Mouse (Mus musculus): ENCODE results near the gene Clrn3. TPM values are rescaled to one million over a fixed set of nuclear protein-coding genes. Genes with fewer than 3 reads are reported as not detected.

The Clrn3 gene
- polyA plus RNA-seq, 1 experiment from 2014 or later, result 4.1 TPM

DNA sequence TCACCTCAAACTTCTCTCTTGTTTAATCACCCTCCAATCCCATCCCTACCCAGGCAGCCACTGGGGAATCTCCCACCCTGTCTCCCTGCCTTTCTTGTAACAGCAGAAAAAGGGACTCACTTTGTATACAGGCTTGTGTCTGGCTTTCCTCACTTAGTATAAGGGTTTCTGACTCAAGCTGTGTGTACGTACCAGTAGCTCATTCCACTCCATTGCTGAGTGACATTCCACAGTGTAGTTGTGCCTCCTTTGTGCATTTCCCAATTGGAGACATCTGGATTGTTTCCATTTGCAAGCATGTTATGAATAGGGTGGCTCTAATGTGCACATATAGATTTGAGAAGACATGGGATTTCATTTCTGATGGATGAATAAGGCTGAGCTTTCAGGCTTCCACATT lies 31.8 kb upstream of the Clrn3 start:
- H3K27me3 ChIP-seq (ENCODE audit: control insufficient read depth, insufficient read depth, low read length), result no peaks in the 10 kb centered on the region

DNA sequence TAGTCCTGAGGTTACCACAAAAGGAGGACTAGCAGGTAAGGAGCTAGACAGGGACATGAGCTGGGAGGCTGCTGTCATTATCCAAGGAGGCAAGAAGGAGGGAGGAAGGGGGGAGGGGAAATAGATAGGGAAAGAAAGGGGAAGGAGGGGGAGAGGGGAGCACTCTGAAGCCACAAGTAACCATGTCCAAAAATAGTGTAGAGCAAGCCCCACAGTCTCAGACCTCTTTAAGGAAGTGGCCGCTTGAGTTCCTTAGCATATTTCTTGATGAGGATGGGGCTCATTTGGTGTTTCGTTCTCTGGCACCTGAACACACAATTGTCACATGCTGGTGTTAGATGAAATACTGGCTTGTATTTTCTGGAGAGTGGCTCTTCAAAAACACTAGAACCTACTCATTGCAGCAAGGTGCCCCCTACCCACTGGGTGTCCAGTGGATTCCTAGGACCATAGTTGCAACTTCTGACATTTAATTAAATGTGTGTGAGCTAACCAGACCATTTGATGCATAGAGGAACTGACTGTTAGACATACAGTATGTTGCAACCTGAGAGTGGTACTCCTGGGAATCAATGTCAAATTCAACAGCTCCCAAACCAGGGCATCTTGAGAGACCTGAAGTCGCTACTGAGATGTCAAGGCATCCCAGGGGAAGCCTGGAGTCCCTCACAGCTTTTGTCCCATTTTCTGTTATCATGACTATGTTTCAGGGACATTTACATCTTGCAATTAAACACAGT lies 28.4 kb upstream of the Clrn3 start:
- Histone ChIP-seq H3K4me2 (ENCODE audit: low read depth, low read length) (no peak overlapping the region), H3K4me3 (replicated peaks; ENCODE audit: low read length) (no peak overlapping the region), H3K27ac (ENCODE audit: low read length) (no peak overlapping the region), H3K36me3 (ENCODE audit: control insufficient read depth, insufficient read depth, low read length) (no peaks in the 10 kb centered on the region), H3K4me1 (ENCODE audit: control insufficient read depth, insufficient read depth, low read length) (no peaks in the 10 kb centered on the region), H3K9me3 (replicated peaks; ENCODE audit: control insufficient read depth, low read length) (no peaks in the 10 kb centered on the region), H3K27me3 (ENCODE audit: control insufficient read depth, insufficient read depth, low read length) (no peaks in the 10 kb centered on the region), H3K9ac (ENCODE audit: low read length) (no peak overlapping the region)
- WGBS, result 84% methylated on average over 3 of the region's 3 CpGs
- no peak for ATAC-seq (ENCODE audit: insufficient read depth, low FRiP score)

More for the DNA sequence above, 31.8 kb upstream of the Clrn3 start:
- no peak overlapping the region for H3K4me3 ChIP-seq (replicated peaks; ENCODE audit: low read length)
- ATAC-seq (ENCODE audit: insufficient read depth, low FRiP score), result no peak
- no peak overlapping the region for H3K27ac ChIP-seq (ENCODE audit: low read length)
- H3K36me3 ChIP-seq (ENCODE audit: control insufficient read depth, insufficient read depth, low read length), result no peaks in the 10 kb centered on the region
- H3K9me3 ChIP-seq (replicated peaks; ENCODE audit: control insufficient read depth, low read length), result no peaks in the 10 kb centered on the region
- no peak overlapping the region for H3K9ac ChIP-seq (ENCODE audit: low read length)
- H3K4me2 ChIP-seq (ENCODE audit: low read depth, low read length), result no peak overlapping the region
- 25% methylated on average over 1 of the region's 1 CpGs for WGBS
- H3K4me1 ChIP-seq (ENCODE audit: control insufficient read depth, insufficient read depth, low read length), result no peaks in the 10 kb centered on the region

DNA sequence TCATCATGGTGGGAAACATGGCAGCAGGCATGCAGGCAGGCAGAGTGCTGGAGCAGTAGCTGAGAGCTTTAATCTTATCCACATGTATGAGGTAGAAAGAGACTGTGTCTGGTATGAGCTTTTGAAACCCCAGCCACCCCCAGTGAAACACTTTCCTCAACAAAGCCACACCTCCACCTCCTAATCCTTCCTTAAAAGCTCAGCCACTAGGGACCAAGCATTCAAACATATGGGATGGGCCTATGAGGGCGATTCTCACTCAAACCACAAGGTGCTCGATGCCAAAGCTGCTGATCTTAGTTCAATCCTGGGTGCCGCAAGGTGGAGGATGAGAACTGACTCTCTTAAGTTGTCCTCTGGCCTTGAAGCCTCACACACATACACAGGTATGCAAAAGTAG lies 25.1 kb upstream of the Clrn3 start:
- no peak overlapping the region for H3K4me3 ChIP-seq (replicated peaks; ENCODE audit: low read length)
- no peaks in the 10 kb centered on the region for H3K9me3 ChIP-seq (replicated peaks; ENCODE audit: control insufficient read depth, low read length)
- H3K9ac ChIP-seq (ENCODE audit: low read length), result no peak overlapping the region
- no peak overlapping the region for H3K4me2 ChIP-seq (ENCODE audit: low read depth, low read length)
- WGBS, result 72% methylated on average over 3 of the region's 3 CpGs
- H3K36me3 ChIP-seq (ENCODE audit: control insufficient read depth, insufficient read depth, low read length), result no peaks in the 10 kb centered on the region
- H3K4me1 ChIP-seq (ENCODE audit: control insufficient read depth, insufficient read depth, low read length), result no peaks in the 10 kb centered on the region
- H3K27me3 ChIP-seq (ENCODE audit: control insufficient read depth, insufficient read depth, low read length), result no peaks in the 10 kb centered on the region
- ATAC-seq (ENCODE audit: insufficient read depth, low FRiP score), result no peak
- H3K27ac ChIP-seq (ENCODE audit: low read length), result no peak overlapping the region

GRCm38 (mm10) chr7:135551547-135551946 lies 23.1 kb upstream of the Clrn3 start:
- Histone ChIP-seq H3K4me1 (ENCODE audit: control insufficient read depth, insufficient read depth, low read length) (no peaks in the 10 kb centered on the region), H3K27me3 (ENCODE audit: control insufficient read depth, insufficient read depth, low read length) (no peaks in the 10 kb centered on the region), H3K27ac (ENCODE audit: low read length) (no peak overlapping the region), H3K9ac (ENCODE audit: low read length) (no peak overlapping the region), H3K4me2 (ENCODE audit: low read depth, low read length) (no peak overlapping the region), H3K36me3 (ENCODE audit: control insufficient read depth, insufficient read depth, low read length) (no peaks in the 10 kb centered on the region), H3K9me3 (replicated peaks; ENCODE audit: control insufficient read depth, low read length) (no peaks in the 10 kb centered on the region), H3K4me3 (replicated peaks; ENCODE audit: low read length) (no peak overlapping the region)
- ATAC-seq (ENCODE audit: insufficient read depth, low FRiP score), result no peak
- WGBS, result 74% methylated on average over 1 of the region's 1 CpGs

- H3K27me3 ChIP-seq (ENCODE audit: control insufficient read depth, insufficient read depth, low read length), result no peaks in the 10 kb centered on the region
- no peak overlapping the region for H3K27ac ChIP-seq (ENCODE audit: low read length)
- no peaks in the 10 kb centered on the region for H3K36me3 ChIP-seq (ENCODE audit: control insufficient read depth, insufficient read depth, low read length)
- ATAC-seq (ENCODE audit: insufficient read depth, low FRiP score), result no peak
- H3K4me1 ChIP-seq (ENCODE audit: control insufficient read depth, insufficient read depth, low read length), result no peaks in the 10 kb centered on the region
- 60% methylated on average over 6 of the region's 6 CpGs for WGBS
- no peak overlapping the region for H3K4me2 ChIP-seq (ENCODE audit: low read depth, low read length)
- no peaks in the 10 kb centered on the region for H3K9me3 ChIP-seq (replicated peaks; ENCODE audit: control insufficient read depth, low read length)
- no peak overlapping the region for H3K9ac ChIP-seq (ENCODE audit: low read length)
- H3K4me3 ChIP-seq (replicated peaks; ENCODE audit: low read length), result no peak overlapping the region
Observed at GRCm38 (mm10) chr7:135548434-135548833, 20.0 kb upstream of the Clrn3 start.

DNA sequence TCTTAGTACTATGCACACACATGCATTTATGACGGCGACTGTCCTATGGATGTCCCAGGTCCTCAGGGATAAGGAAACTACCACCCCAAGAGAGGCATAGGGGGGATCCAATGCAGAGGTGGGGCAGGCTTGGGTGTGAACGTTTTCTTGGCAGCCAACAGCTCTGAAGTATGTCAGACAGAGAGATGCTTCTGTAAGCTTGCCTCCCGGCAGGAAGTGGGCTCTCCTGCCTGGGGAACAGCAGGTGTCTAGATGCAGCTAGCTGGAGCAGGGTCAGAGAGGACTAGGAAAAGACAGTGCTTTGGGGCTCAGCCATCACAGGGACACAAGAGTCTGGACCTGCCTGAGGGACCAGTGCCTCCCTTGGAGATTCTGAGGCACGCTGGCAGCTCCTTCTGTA lies 18.1 kb upstream of the Clrn3 start:
- Histone ChIP-seq H3K4me3 (replicated peaks; ENCODE audit: low read length) (no peak overlapping the region), H3K4me2 (ENCODE audit: low read depth, low read length) (no peak overlapping the region), H3K9ac (ENCODE audit: low read length) (no peak overlapping the region), H3K27ac (ENCODE audit: low read length) (no peak overlapping the region), H3K4me1 (ENCODE audit: control insufficient read depth, insufficient read depth, low read length) (no peaks in the 10 kb centered on the region), H3K27me3 (ENCODE audit: control insufficient read depth, insufficient read depth, low read length) (no peaks in the 10 kb centered on the region), H3K9me3 (replicated peaks; ENCODE audit: control insufficient read depth, low read length) (no peaks in the 10 kb centered on the region), H3K36me3 (ENCODE audit: control insufficient read depth, insufficient read depth, low read length) (no peaks in the 10 kb centered on the region)
- ATAC-seq (ENCODE audit: insufficient read depth, low FRiP score), result no peak
- 56% methylated on average over 5 of the region's 5 CpGs for WGBS

DNA sequence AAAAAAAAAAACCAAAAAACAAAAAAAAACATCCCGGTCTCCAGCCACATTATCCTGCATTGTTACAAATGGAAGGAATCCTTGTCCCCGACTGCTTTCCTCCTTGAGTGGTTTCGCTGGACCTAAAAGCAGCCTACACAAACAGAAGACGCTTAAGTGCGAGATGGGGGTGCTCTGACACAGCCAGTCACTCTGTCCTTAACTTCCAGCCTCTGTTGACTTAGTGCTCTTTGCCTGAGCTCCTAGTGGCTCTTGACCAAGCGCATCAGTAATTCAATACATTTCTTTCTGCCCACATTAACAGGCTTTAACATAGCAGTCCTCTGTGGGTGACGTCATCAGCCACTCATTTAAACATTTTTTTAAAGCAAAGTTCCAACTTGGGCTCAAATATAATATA lies 17.5 kb upstream of the Clrn3 start:
- Histone ChIP-seq H3K36me3 (ENCODE audit: control insufficient read depth, insufficient read depth, low read length) (no peaks in the 10 kb centered on the region), H3K4me3 (replicated peaks; ENCODE audit: low read length) (no peak overlapping the region), H3K4me1 (ENCODE audit: control insufficient read depth, insufficient read depth, low read length) (no peaks in the 10 kb centered on the region), H3K9ac (ENCODE audit: low read length) (no peak overlapping the region), H3K27ac (ENCODE audit: low read length) (no peak overlapping the region), H3K27me3 (ENCODE audit: control insufficient read depth, insufficient read depth, low read length) (no peaks in the 10 kb centered on the region), H3K9me3 (replicated peaks; ENCODE audit: control insufficient read depth, low read length) (no peaks in the 10 kb centered on the region), H3K4me2 (ENCODE audit: low read depth, low read length) (no peak overlapping the region)
- ATAC-seq (ENCODE audit: insufficient read depth, low FRiP score), result no peak
- WGBS, result 54% methylated on average over 7 of the region's 7 CpGs

GRCm38 (mm10) chr7:135544321-135544720 lies 15.9 kb upstream of the Clrn3 start:
- H3K9me3 ChIP-seq (replicated peaks; ENCODE audit: control insufficient read depth, low read length), result no peaks in the 10 kb centered on the region
- H3K4me1 ChIP-seq (ENCODE audit: control insufficient read depth, insufficient read depth, low read length), result no peaks in the 10 kb centered on the region
- no peak overlapping the region for H3K9ac ChIP-seq (ENCODE audit: low read length)
- WGBS, result 89% methylated on average over 6 of the region's 6 CpGs
- no peak overlapping the region for H3K4me2 ChIP-seq (ENCODE audit: low read depth, low read length)
- ATAC-seq (ENCODE audit: insufficient read depth, low FRiP score), result no peak
- H3K27ac ChIP-seq (ENCODE audit: low read length), result no peak overlapping the region
- no peaks in the 10 kb centered on the region for H3K36me3 ChIP-seq (ENCODE audit: control insufficient read depth, insufficient read depth, low read length)
- no peaks in the 10 kb centered on the region for H3K27me3 ChIP-seq (ENCODE audit: control insufficient read depth, insufficient read depth, low read length)
- no peak overlapping the region for H3K4me3 ChIP-seq (replicated peaks; ENCODE audit: low read length)

- Histone ChIP-seq H3K27ac (ENCODE audit: low read length) (no peak overlapping the region), H3K4me3 (replicated peaks; ENCODE audit: low read length) (no peak overlapping the region), H3K27me3 (ENCODE audit: control insufficient read depth, insufficient read depth, low read length) (peaks cover 8% of the 10 kb centered on the region; the same call in 1 of the 2 replicates), H3K9me3 (replicated peaks; ENCODE audit: control insufficient read depth, low read length) (no peaks in the 10 kb centered on the region), H3K9ac (ENCODE audit: low read length) (no peak overlapping the region), H3K36me3 (ENCODE audit: control insufficient read depth, insufficient read depth, low read length) (no peaks in the 10 kb centered on the region), H3K4me1 (ENCODE audit: control insufficient read depth, insufficient read depth, low read length) (no peaks in the 10 kb centered on the region), H3K4me2 (ENCODE audit: low read depth, low read length) (no peak overlapping the region)
- 61% methylated on average over 3 of the region's 3 CpGs for WGBS
- no peak for ATAC-seq (ENCODE audit: insufficient read depth, low FRiP score)
Observed at GRCm38 (mm10) chr7:135543033-135543432, 14.6 kb upstream of the Clrn3 start.

Data from stomach, embryonic 16.5 days (tissue).